Mouse (Mus musculus): ENCODE results near the gene Gga3. TPM values are rescaled to one million over a fixed set of nuclear protein-coding genes. Genes with fewer than 3 reads are reported as not detected.

The Gga3 gene
- polyA plus RNA-seq, 1 experiment from 2014 or later, result 17.9 TPM

DNA sequence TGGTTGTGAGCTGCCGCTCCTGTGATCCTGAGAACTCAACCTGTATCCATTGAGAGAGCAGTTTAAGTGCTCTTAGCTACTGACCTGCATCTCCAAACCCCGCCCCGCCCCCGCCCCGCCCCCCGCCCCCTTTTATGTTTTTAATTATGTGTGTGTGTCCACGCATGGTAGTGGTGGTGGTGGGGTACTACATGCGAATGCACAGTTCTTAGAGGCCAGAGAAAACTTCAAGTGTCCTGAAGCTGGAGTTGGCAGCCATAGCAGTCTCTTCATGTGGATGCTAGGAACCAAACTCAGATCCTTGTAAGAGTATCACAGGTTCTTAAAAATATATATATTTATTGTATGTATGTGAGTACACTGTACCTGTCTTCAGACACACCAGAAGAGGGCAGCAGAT, 31.6 kb upstream of the Gga3 start:
- Histone ChIP-seq H3K36me3 (ENCODE audit: control insufficient read depth, insufficient read depth, low read length) (no peaks in the 10 kb centered on the region), H3K4me2 (ENCODE audit: low read depth, low read length) (no peak overlapping the region), H3K4me1 (ENCODE audit: control insufficient read depth, insufficient read depth, low read length) (no peaks in the 10 kb centered on the region), H3K27ac (replicated peaks; ENCODE audit: low read depth, low read length) (no peak overlapping the region), H3K4me3 (ENCODE audit: low read depth, low read length) (no peak overlapping the region), H3K9ac (ENCODE audit: low read depth, low read length) (no peak overlapping the region), H3K9me3 (ENCODE audit: control insufficient read depth, low read length) (no peaks in the 10 kb centered on the region), H3K27me3 (replicated peaks; ENCODE audit: control insufficient read depth, insufficient read depth, low read length) (no peaks in the 10 kb centered on the region)
- WGBS, result 68% methylated on average over 8 of the region's 8 CpGs
- ATAC-seq (ENCODE audit: low read depth) (no peak), DNase-seq (ENCODE audit: low spot score) (no peak)

DNA sequence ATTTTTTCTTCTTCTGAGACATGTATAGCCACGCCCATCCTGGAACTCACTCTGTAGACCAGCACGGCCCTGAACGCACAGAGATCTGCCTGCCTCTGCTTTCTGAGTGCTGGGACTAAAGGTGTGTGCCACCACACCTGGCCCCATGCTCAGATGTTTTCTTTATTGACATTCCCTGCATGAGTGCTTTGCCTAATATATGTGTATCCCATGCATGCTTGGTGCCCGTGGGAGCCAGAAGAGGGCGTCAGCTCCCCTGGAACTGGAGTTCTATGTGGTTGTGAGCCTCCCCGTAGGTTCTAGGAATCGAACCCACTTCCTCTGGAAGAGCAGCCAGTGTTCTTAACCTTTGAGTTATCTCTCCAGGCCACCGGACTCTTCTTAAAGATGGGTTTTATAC, 31.2 kb upstream of the Gga3 start:
- H3K27ac ChIP-seq (replicated peaks; ENCODE audit: low read depth, low read length), result no peak overlapping the region
- H3K36me3 ChIP-seq (ENCODE audit: control insufficient read depth, insufficient read depth, low read length), result no peaks in the 10 kb centered on the region
- H3K4me2 ChIP-seq (ENCODE audit: low read depth, low read length), result no peak overlapping the region
- no peak overlapping the region for H3K4me3 ChIP-seq (ENCODE audit: low read depth, low read length)
- H3K27me3 ChIP-seq (replicated peaks; ENCODE audit: control insufficient read depth, insufficient read depth, low read length), result no peaks in the 10 kb centered on the region
- H3K4me1 ChIP-seq (ENCODE audit: control insufficient read depth, insufficient read depth, low read length), result no peaks in the 10 kb centered on the region
- ATAC-seq (ENCODE audit: low read depth) (no peak), DNase-seq (ENCODE audit: low spot score) (no peak)
- H3K9ac ChIP-seq (ENCODE audit: low read depth, low read length), result no peak overlapping the region
- no peaks in the 10 kb centered on the region for H3K9me3 ChIP-seq (ENCODE audit: control insufficient read depth, low read length)
- WGBS, result 84% methylated on average over 8 of the region's 8 CpGs

DNA sequence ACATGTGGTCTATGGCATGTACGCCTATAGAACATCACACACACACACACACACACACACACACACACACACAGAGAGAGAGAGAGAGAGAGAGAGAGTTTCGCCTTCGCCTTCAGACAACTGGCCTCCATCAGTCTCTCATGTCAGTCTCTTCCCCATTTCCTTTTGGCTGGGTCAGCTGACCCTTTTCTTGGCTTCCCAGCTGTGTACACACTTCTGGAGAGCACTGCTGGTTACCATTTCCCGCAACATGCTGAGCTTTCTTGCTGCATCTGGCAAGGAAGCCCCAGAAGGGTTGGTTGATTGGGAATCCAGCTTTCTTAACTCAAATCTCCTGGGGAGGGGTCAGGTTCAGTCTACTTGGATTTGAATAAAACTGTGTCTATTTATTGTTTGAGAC, 30.3 kb upstream of the Gga3 start:
- Histone ChIP-seq H3K4me1 (ENCODE audit: control insufficient read depth, insufficient read depth, low read length) (no peaks in the 10 kb centered on the region), H3K4me2 (ENCODE audit: low read depth, low read length) (no peak overlapping the region), H3K4me3 (ENCODE audit: low read depth, low read length) (no peak overlapping the region), H3K9me3 (ENCODE audit: control insufficient read depth, low read length) (no peaks in the 10 kb centered on the region), H3K27me3 (replicated peaks; ENCODE audit: control insufficient read depth, insufficient read depth, low read length) (no peaks in the 10 kb centered on the region), H3K36me3 (ENCODE audit: control insufficient read depth, insufficient read depth, low read length) (no peaks in the 10 kb centered on the region), H3K27ac (replicated peaks; ENCODE audit: low read depth, low read length) (no peak overlapping the region), H3K9ac (ENCODE audit: low read depth, low read length) (no peak overlapping the region)
- DNase-seq (ENCODE audit: low spot score) (peak; percentile 32), ATAC-seq (ENCODE audit: low read depth) (peak; percentile 62; the same call in 1 of the 2 replicates)
- 50% methylated on average over 3 of the region's 4 CpGs for WGBS

DNA sequence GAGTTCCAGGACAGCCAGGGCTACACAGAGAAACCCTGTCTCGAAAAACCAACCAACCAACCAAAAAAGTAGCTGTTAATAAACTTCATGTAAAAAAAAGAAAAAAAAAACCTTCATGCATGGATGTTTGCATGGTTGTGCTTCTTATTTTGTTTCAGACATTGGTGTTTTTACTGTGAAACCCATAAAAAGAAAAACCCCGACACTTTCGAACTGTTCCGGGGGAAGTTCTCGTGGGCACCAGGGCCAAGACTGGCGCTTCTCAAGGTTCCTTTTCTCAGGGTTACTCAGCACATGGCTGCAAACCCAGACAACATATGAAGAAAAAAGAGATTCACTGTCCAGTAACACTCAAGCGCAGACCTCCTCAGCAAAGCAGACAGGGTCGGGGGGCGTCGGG, 29.0 kb upstream of the Gga3 start:
- Histone ChIP-seq H3K4me2 (ENCODE audit: low read depth, low read length) (no peak overlapping the region), H3K9ac (ENCODE audit: low read depth, low read length) (no peak overlapping the region), H3K36me3 (ENCODE audit: control insufficient read depth, insufficient read depth, low read length) (no peaks in the 10 kb centered on the region), H3K4me3 (ENCODE audit: low read depth, low read length) (no peak overlapping the region), H3K9me3 (ENCODE audit: control insufficient read depth, low read length) (no peaks in the 10 kb centered on the region), H3K27me3 (replicated peaks; ENCODE audit: control insufficient read depth, insufficient read depth, low read length) (no peaks in the 10 kb centered on the region), H3K27ac (replicated peaks; ENCODE audit: low read depth, low read length) (no peak overlapping the region), H3K4me1 (ENCODE audit: control insufficient read depth, insufficient read depth, low read length) (no peaks in the 10 kb centered on the region)
- ATAC-seq (ENCODE audit: low read depth) (no peak), DNase-seq (ENCODE audit: low spot score) (no peak)
- 85% methylated on average over 10 of the region's 10 CpGs for WGBS

DNA sequence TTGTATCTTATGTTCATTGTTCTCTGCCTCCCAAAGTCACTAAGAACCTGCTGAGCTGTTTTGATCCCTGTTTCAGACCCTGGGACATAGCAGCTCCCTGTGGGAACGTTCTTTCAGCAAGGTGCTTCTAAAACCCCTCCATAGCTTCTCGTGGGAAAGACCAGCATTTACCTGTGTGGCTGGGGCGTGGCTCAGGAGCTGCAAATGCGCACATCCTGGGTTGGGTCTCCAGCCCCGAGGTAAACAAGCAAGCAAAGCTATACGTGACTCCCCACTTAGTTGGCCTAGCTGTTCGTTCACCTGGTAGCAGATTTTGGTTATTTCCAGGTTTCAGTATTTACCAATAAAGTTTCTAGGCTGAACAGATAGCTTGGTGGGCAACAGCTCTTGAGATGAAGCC, 28.4 kb upstream of the Gga3 start:
- ATAC-seq (ENCODE audit: low read depth), result no peak
- 68% methylated on average over 7 of the region's 7 CpGs for WGBS
- no peaks in the 10 kb centered on the region for H3K36me3 ChIP-seq (ENCODE audit: control insufficient read depth, insufficient read depth, low read length)

DNA sequence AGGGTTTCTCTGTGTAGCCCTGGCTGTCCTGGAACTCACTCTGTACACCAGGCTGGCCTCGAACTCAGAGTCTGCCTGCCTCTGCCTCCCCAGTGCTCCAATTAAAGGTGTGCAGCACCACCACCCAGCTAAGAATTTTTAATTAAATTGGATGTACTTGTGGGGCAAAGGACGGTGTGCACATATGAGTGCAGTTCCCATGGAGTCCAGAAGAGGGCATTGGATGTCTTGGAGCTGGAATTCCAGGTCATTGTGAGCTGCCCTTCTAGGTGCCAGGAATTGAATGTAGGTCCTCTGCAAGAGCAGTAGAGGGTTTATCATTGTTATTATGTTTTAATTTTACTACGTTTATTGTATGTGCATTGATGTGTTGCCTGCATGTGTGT, 27.6 kb upstream of the Gga3 start:
- ATAC-seq (ENCODE audit: low read depth) (no peak), DNase-seq (ENCODE audit: low spot score) (no peak)
- H3K4me2 ChIP-seq (ENCODE audit: low read depth, low read length), result no peak overlapping the region
- H3K4me1 ChIP-seq (ENCODE audit: control insufficient read depth, insufficient read depth, low read length), result peaks cover 6% of the 10 kb centered on the region; the same call in 1 of the 2 replicates
- H3K4me3 ChIP-seq (ENCODE audit: low read depth, low read length), result no peak overlapping the region
- no peak overlapping the region for H3K9ac ChIP-seq (ENCODE audit: low read depth, low read length)
- no peak overlapping the region for H3K27ac ChIP-seq (replicated peaks; ENCODE audit: low read depth, low read length)
- 28% methylated on average over 3 of the region's 3 CpGs for WGBS
- H3K27me3 ChIP-seq (replicated peaks; ENCODE audit: control insufficient read depth, insufficient read depth, low read length), result no peaks in the 10 kb centered on the region
- H3K36me3 ChIP-seq (ENCODE audit: control insufficient read depth, insufficient read depth, low read length), result no peaks in the 10 kb centered on the region
- no peaks in the 10 kb centered on the region for H3K9me3 ChIP-seq (ENCODE audit: control insufficient read depth, low read length)

More for the DNA sequence above, 28.4 kb upstream of the Gga3 start:
- Histone ChIP-seq H3K9ac (ENCODE audit: low read depth, low read length) (no peak overlapping the region), H3K4me1 (ENCODE audit: control insufficient read depth, insufficient read depth, low read length) (peaks cover 1% of the 10 kb centered on the region; the same call in 1 of the 2 replicates), H3K27ac (replicated peaks; ENCODE audit: low read depth, low read length) (no peak overlapping the region), H3K4me3 (ENCODE audit: low read depth, low read length) (no peak overlapping the region), H3K27me3 (replicated peaks; ENCODE audit: control insufficient read depth, insufficient read depth, low read length) (no peaks in the 10 kb centered on the region), H3K9me3 (ENCODE audit: control insufficient read depth, low read length) (no peaks in the 10 kb centered on the region), H3K4me2 (ENCODE audit: low read depth, low read length) (no peak overlapping the region)
- no peak for DNase-seq (ENCODE audit: low spot score)

DNA sequence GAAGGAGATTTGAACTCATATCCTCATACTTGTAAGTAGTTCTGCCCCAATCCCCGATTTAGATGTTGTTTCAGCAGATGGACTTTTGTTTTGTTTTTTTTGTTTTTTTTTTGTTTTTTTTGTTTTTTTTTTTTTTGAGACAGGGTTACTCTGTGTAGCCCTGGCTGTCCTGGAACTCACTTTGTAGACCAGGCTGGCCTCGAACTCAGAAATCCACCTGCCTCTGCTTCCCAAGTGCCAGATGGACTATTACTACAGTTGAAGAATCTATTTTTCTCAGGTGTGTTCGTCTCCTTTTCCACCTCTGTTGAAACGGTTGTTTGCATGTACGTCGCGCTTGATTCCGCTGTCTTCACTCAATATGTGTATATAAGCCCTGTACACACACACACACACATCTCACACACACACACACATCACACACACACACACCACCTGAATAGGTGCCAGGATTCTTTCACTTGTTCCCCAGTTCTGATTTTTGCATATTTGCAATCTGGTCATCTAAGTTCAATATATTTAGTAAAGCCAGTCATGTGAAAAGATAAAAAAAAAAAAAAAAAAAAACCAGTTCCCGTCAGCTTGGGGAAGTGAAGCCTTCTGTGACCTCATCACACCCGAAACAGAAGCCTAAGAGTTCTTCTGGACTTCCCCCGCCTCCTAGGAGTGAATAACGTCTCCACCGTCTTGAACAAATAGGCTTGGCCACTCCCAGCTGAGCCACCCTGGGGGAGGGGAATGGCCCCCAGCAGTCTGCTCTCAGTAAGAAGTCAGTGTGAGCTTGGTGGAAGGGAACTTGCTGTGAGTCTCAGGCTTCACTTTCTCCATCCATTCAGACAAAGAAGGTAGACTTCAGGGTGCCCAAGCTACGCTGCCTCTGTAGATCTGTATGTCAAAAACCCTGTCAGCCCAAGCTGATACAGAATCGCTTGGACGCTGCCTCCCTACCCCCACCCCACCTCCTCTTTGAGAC, 27.0 kb upstream of the Gga3 start:
- H3K9me3 ChIP-seq (ENCODE audit: control insufficient read depth, low read length), result no peaks in the 10 kb centered on the region
- DNase-seq (ENCODE audit: low spot score) (peak; percentile 41), ATAC-seq (ENCODE audit: low read depth) (no peak)
- H3K36me3 ChIP-seq (ENCODE audit: control insufficient read depth, insufficient read depth, low read length), result no peaks in the 10 kb centered on the region
- WGBS, result 47% methylated on average over 16 of the region's 16 CpGs
- no peak overlapping the region for H3K27ac ChIP-seq (replicated peaks; ENCODE audit: low read depth, low read length)
- no peak overlapping the region for H3K9ac ChIP-seq (ENCODE audit: low read depth, low read length)
- H3K4me3 ChIP-seq (ENCODE audit: low read depth, low read length), result no peak overlapping the region
- H3K4me2 ChIP-seq (ENCODE audit: low read depth, low read length), result no peak overlapping the region
- H3K27me3 ChIP-seq (replicated peaks; ENCODE audit: control insufficient read depth, insufficient read depth, low read length), result no peaks in the 10 kb centered on the region
- H3K4me1 ChIP-seq (ENCODE audit: control insufficient read depth, insufficient read depth, low read length), result peaks cover 6% of the 10 kb centered on the region; the same call in 1 of the 2 replicates

DNA sequence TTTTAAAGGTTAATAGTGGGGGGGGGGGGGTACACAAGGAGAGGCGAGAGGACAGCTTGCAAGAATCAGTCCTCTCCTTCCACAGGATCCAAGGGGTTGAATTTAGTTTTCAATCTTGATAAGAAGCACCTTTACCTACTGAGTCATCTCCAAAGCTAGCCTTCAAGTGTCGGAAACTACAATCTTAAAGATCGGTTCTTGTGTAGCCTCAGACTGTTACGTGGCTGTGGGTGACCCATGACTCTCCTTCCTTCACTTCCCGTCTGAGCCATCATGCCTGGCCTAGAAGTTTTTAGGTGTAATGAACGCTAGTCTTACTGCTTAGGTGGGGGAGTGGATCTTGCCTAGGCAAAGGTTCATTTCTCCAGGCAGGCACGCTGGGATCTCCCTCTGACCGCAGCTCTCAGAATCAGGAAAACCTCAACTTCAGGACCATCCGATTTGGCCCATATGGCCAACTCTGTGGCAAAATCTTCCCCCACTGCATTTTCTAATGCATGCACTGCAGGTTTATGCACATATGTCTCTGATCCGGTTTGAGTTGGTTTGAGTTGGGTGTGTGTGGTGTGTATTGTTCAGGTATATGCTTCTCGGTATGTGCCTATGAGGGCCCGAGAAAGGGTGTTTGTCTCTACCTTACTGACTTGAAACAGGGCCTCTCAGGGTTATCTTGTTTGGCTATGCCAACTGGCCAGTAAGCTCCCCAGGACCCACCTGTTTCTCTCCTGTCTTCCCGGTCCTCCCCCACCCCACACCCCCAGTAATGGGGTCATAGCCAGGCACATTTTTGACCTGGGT, 26.1 kb upstream of the Gga3 start:
- no peaks in the 10 kb centered on the region for H3K27me3 ChIP-seq (replicated peaks; ENCODE audit: control insufficient read depth, insufficient read depth, low read length)
- H3K36me3 ChIP-seq (ENCODE audit: control insufficient read depth, insufficient read depth, low read length), result no peaks in the 10 kb centered on the region
- DNase-seq (ENCODE audit: low spot score), result no peak
- no peak for ATAC-seq (ENCODE audit: low read depth)
- no peak overlapping the region for H3K4me3 ChIP-seq (ENCODE audit: low read depth, low read length)
- peaks cover 6% of the 10 kb centered on the region; the same call in 1 of the 2 replicates for H3K4me1 ChIP-seq (ENCODE audit: control insufficient read depth, insufficient read depth, low read length)
- no peak overlapping the region for H3K4me2 ChIP-seq (ENCODE audit: low read depth, low read length)
- no peaks in the 10 kb centered on the region for H3K9me3 ChIP-seq (ENCODE audit: control insufficient read depth, low read length)
- H3K27ac ChIP-seq (replicated peaks; ENCODE audit: low read depth, low read length), result no peak overlapping the region
- 83% methylated on average over 13 of the region's 13 CpGs for WGBS
- H3K9ac ChIP-seq (ENCODE audit: low read depth, low read length), result no peak overlapping the region

Measured in embryonic facial prominence, embryonic 14.5 days (tissue).